Mouse (Mus musculus) spleen, adult 2 months (tissue): ENCODE measurements at regions not wholly inside any gene's neighbourhood (a gene's known extent, or its start where the extent isn't known, plus 50 kb on each side); places are given as distances from the start of the nearest gene placed in this dataset.

Experiments
- CTCF ChIP-seq: fragments of 200-500 bp; IDR thresholded peaks from 2 replicates; pipeline ENCODE4 v1.5.1; 2011; ENCODE audit warnings: mild to moderate bottlenecking, inconsistent platforms; ENCODE audit not compliant: insufficient read depth, insufficient read length, insufficient replicate concordance; ENCODE audit errors: extremely low read depth
- POLR2A ChIP-seq: fragments of 200-500 bp; IDR thresholded peaks from 2 replicates; pipeline ENCODE4 v1.6.1; 2011; ENCODE audit warnings: low read depth, low read length, inconsistent platforms

DNA sequence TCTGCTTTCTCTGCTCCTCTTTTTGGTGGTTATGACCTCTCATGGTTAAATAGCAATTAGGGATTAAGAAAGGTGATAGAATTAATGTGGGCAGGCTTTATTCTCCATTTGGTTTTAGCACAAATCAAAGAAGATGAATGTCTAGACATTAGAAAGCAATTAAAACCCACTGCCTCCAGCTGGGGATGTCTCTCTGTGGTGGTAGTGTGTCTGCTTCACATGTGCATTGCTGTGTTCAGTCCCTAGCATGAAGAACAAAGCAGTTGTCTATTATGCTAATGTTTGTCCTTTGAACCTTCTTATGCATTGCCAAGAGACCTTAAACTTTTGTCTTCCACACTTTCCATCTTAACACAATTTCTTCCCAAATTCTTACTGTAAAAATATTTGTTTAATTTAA is 379.5 kb upstream of the Slc39a10 start:
- TF ChIP-seq CTCF (no peak), POLR2A (no peak)
